Mouse (Mus musculus): ENCODE measurements at regions not wholly inside any gene's neighbourhood (a gene's known extent, or its start where the extent isn't known, plus 50 kb on each side); places are given as distances from the start of the nearest gene placed in this dataset.

- TF ChIP-seq POLR2A (IDR thresholded peaks at IDR 0.05; ENCODE audit: extremely low read depth, insufficient read depth, low read length), result no peak
- TF ChIP-seq CTCF (IDR thresholded peaks at IDR 0.05; ENCODE audit: extremely low read depth, insufficient read depth, low read length), result no peak
Measured at GRCm38 (mm10) chr5:64738096-64738780, 65.0 kb upstream of the Klf3 start.
